Mouse (Mus musculus): Measurements from ENCODE around the gene Osbpl6. TPM values are rescaled to one million over a fixed set of nuclear protein-coding genes. Genes with fewer than 3 reads are reported as not detected.

The Osbpl6 gene
- total RNA-seq, 2 experiments from 2014 or later, result 11.4 to 14.5 TPM

GRCm38 (mm10) chr2:76648666-76649141, 242.4 kb downstream of the Osbpl6 start:
- DNase-seq, result peak; percentile 31

Small RNAs within 50 kb of the gene (microRNA-seq; reads per million reads assigned to microRNA genes)
- 0 reads per million in 2 experiments for gene Gm23164

Other genes starting within 250 kb of the Osbpl6 start
- under 1 TPM; 0.18 to 0.19 TPM for gene Pde11a, start 67.7 kb upstream of the Osbpl6 start, total RNA-seq (2021)
- not detected for gene Cyct, start 46.1 kb upstream of the Osbpl6 start, total RNA-seq (2021)
- gene Rbm45, start 36.5 kb upstream of the Osbpl6 start, total RNA-seq (2021), result 10 to 100 TPM; 17.1 to 19.8 TPM
- 10 to 100 TPM; 10.3 to 13.4 TPM for gene Prkra, start 241.5 kb downstream of the Osbpl6 start, total RNA-seq (2021)
- not detected for gene Pjvk, start 242.0 kb downstream of the Osbpl6 start, total RNA-seq (2021)